ENCODE assay signal across 5 mouse cellular contexts in the genomic region with DNA sequence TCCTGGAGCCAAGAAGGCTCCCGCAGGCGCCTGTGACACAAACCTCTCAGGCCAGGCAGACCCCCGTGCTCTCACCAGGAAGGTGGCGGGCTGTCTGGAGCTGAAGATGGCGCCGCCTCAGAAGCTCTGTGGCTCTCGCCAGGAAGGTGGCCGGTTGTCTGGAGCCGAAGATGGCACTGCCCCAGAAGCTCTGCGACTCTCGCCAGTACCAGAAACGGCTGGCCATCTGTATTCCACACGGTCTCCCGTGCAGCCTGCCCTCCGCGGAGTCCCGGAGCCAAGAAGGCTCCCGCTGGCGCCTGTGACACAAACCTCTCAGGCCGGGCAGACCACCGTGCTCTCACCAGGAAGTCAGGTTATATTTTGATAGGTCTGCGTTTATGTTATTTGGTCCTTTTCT.
DNase-seq lines count a peak whose midpoint lies in the region.

No protein-coding gene starts in this region.

- peak; percentile 32 for DNase-seq in cerebellum, adult 11 months
- peak; percentile 37 to 44 for DNase-seq in cerebellum, adult 18-20 months
- peak; percentile 22 for DNase-seq in cerebellum, adult 8-10 months
- peak; percentile 68 for DNase-seq in cerebellum, adult 9-11 months
- DNase-seq in cerebellum, postnatal 36 days: peak; percentile 19 to 37

Comparison
In these comparisons a context has a peak if more than half of its experiments do, and no peak if none do; other contexts are left out.
1. Peak in every context shown above with its lines: DNase-seq.